Mouse (Mus musculus) G1E (cell line): Measurements from ENCODE around the gene Atp7b. TPM values are rescaled to one million over a fixed set of nuclear protein-coding genes. Genes with fewer than 3 reads are reported as not detected.

ENCODE experiments used
- ATAC-seq: 2 replicates; pipeline ENCODE4 v1.8.0; 2016; ENCODE audit warnings: mild to moderate bottlenecking; ENCODE audit not compliant: insufficient number of reproducible peaks, poor library complexity, low FRiP score, severe bottlenecking; ENCODE audit errors: extremely low read depth
- DNase-seq: peaks from one replicate; pipeline ENCODE4 v3.0.0; 2012; ENCODE audit warnings: low spot score
- H3K27me3 ChIP-seq: 2 replicates; pipeline ENCODE4 v1.6.1; 2012; ENCODE audit warnings: mild to moderate bottlenecking, low read length, inconsistent platforms; ENCODE audit not compliant: insufficient read depth
- H3K36me3 ChIP-seq: replicated peaks from 2 replicates; pipeline ENCODE3; 2012; ENCODE audit warnings: mild to moderate bottlenecking, inconsistent platforms
- H3K4me1 ChIP-seq: 2 replicates; pipeline ENCODE4 v1.6.1; 2012; ENCODE audit warnings: low read depth, low read length, inconsistent platforms, mixed read lengths; ENCODE audit not compliant: insufficient read depth
- H3K4me3 ChIP-seq: 2 replicates; pipeline ENCODE4 v1.5.1; 2012; ENCODE audit warnings: low read depth, mild to moderate bottlenecking, inconsistent platforms, low read length, moderate library complexity, mixed read lengths
- H3K9me3 ChIP-seq: replicated peaks from 2 replicates; pipeline ENCODE4 v1.6.1; 2012; ENCODE audit warnings: inconsistent platforms
- CTCF ChIP-seq: IDR thresholded peaks from 2 replicates; pipeline ENCODE4 v1.5.1; 2012; ENCODE audit warnings: low read depth, low read length, inconsistent platforms, mixed read lengths
- GATA1 ChIP-seq: IDR thresholded peaks from 2 replicates; pipeline ENCODE4 v1.6.1; 2012; ENCODE audit warnings: borderline replicate concordance, low read length, inconsistent platforms, mixed read lengths
- GATA2 ChIP-seq: IDR thresholded peaks from 2 replicates; pipeline ENCODE4 v1.6.1; 2012; ENCODE audit warnings: low read depth, low read length, inconsistent platforms, borderline replicate concordance
- POLR2AphosphoS5 ChIP-seq: IDR thresholded peaks from 2 replicates; pipeline ENCODE4 v1.6.1; 2012; ENCODE audit warnings: low read depth, low read length, inconsistent platforms; ENCODE audit not compliant: insufficient replicate concordance
- TAL1 ChIP-seq: conservative IDR thresholded peaks from 2 replicates; pipeline ENCODE4 v1.6.1; 2012; ENCODE audit warnings: low read depth, low read length, inconsistent platforms, mixed read lengths
- polyA plus RNA-seq: library from polyadenylated mRNA; stranded (reverse); fragments of >175 nt; gene quantifications from 2 replicates; pipeline ENCODE4 v1.2.3, GENCODE M21; 2012
- total RNA-seq, 2 experiments: library from RNA; stranded (forward) in 1 of 2; stranded (reverse) in 1 of 2; fragments of 200-1000 nt in 1 of 2; fragments of >200 nt in 1 of 2; fragmentation: Nextera tagmentation in 1 of 2; gene quantifications; 2 replicates each; pipeline ENCODE4 v1.2.3; 2014 to 2017

Gene Atp7b
- total and polyA plus RNA-seq, 3 experiments, result 6.1 to 18.9 (median 6.6) TPM

DNA sequence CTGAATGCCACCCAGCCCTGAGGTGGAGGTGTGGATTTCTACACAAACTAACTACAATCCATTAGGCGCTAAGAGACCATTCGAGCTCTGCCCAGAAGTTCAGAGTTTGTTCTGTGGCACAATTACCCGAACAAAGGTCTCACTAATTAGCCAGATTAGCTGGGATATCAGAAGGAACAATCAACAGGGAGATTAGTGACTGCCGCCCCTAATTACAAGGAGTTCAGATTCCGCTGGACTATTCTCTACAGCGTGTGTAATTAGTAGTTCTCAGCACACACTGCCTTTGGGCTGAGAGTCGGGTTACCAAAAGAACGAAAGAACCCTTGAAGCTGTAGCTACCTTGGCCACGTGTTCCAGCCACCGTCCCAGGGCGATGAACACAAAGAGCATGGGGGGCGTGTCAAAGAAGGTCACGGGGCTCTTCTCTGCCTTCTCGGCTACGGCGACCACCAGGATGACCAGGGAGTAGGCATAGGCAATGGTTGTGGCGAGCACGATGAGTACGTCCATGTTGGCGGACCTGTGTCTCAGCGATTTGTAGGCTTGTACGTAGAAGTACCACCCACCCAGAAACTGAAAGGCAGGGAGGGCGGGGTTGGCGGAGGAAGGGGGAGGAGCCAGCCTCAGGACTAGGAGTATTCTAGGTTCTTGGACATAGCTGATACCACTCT is 46.9 kb downstream of the Atp7b start:
- ATAC-seq, result no peak
- Histone ChIP-seq H3K4me3 (no peak overlapping the region), H3K4me1 (no peaks in the 10 kb centered on the region), H3K9me3 (no peaks in the 10 kb centered on the region), H3K36me3 (peaks cover 99% of the 10 kb centered on the region), H3K27me3 (no peaks in the 10 kb centered on the region)
- no peak for DNase-seq
- TF ChIP-seq TAL1 (no peak), CTCF (no peak), POLR2AphosphoS5 (no peak), GATA1 (no peak), GATA2 (no peak)

DNA sequence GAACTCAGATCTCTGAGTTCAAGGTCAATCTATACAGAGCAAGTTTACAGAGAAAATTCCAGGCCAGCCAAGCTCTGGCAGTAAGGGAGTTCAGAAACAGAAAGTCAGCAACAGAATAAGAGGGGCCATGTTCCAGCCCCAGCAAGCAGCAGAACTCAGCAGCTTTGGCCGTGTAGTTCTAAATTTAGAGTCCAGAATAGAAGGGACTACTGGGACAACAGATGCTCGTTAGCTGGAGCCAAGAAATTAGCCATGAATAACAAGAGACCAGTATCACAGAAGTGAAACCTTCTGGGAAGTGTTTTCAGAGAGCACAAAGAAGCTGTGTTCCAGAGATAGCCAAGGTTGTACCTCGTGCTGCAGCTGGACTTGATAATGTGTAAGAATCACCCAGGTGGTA is 50.7 kb downstream of the Atp7b start:
- ATAC-seq, result no peak
- Histone ChIP-seq H3K4me1 (no peaks in the 10 kb centered on the region), H3K27me3 (no peaks in the 10 kb centered on the region), H3K4me3 (no peak overlapping the region), H3K36me3 (peaks cover 96% of the 10 kb centered on the region), H3K9me3 (no peaks in the 10 kb centered on the region)
- no peak for TF ChIP-seq POLR2AphosphoS5
- no peak for TF ChIP-seq CTCF
- no peak for TF ChIP-seq TAL1
- no peak for TF ChIP-seq GATA2
- no peak for TF ChIP-seq GATA1
- no peak for DNase-seq

GRCm38 (mm10) chr8:22006423-22006822 is 53.7 kb downstream of the Atp7b start:
- H3K9me3 ChIP-seq, result no peaks in the 10 kb centered on the region
- ATAC-seq (no peak), DNase-seq (no peak)
- H3K4me1 ChIP-seq, result no peaks in the 10 kb centered on the region
- no peak overlapping the region for H3K4me3 ChIP-seq
- H3K36me3 ChIP-seq, result peaks cover 96% of the 10 kb centered on the region
- no peak for TF ChIP-seq TAL1
- no peak for TF ChIP-seq CTCF
- TF ChIP-seq GATA1, result no peak
- TF ChIP-seq POLR2AphosphoS5, result no peak
- no peak for TF ChIP-seq GATA2
- no peaks in the 10 kb centered on the region for H3K27me3 ChIP-seq

DNA sequence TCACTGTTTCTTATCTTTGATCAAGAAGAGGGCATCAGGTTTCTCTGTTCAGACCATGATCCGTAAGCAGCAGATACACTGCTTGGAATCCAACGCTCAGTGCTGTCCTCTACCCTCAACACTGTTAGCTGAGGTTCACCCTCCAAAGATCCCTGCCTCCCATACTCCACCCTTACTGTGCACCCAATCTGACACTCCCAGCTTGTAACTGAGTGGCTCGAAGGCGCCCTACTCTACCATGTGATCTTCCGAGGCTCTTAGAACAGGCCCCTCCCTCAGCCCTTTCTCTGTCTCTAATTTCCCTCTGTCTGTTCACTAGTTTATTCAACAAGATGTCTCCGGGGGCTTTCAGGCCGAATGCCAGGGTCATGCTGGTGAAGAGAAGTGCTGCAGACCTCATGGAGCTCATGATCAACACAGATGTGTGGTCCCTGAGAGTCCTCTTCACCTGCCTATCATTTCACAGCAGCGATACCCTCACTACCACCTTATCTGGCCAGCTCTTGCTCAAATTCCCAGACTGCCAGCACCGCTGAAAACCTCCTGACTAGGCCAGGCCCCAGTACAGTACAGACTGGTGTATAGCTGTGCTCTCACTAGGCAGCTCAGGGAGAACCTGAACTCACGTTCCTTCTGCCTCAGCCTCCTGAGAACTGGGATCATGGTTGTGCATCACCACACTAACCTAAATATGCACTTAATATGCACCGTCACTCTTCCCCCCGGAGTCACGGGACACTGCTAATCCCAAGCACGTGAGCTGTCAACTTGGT is 55.2 kb downstream of the Atp7b start:
- DNase-seq, result no peak
- no peaks in the 10 kb centered on the region for H3K4me1 ChIP-seq
- H3K4me3 ChIP-seq, result no peak overlapping the region
- H3K9me3 ChIP-seq, result no peaks in the 10 kb centered on the region
- H3K36me3 ChIP-seq, result peaks cover 94% of the 10 kb centered on the region
- no peak for ATAC-seq
- TF ChIP-seq TAL1 (no peak), GATA2 (no peak), GATA1 (no peak), POLR2AphosphoS5 (no peak), CTCF (no peak)
- no peaks in the 10 kb centered on the region for H3K27me3 ChIP-seq

- no peak for DNase-seq
- Histone ChIP-seq H3K27me3 (no peaks in the 10 kb centered on the region), H3K36me3 (peaks cover 78% of the 10 kb centered on the region), H3K4me1 (no peaks in the 10 kb centered on the region), H3K9me3 (no peaks in the 10 kb centered on the region), H3K4me3 (no peak overlapping the region)
- no peak for TF ChIP-seq CTCF
- no peak for TF ChIP-seq POLR2AphosphoS5
- no peak for TF ChIP-seq GATA1
- no peak for TF ChIP-seq TAL1
- no peak for TF ChIP-seq GATA2
- no peak for ATAC-seq
Measured at GRCm38 (mm10) chr8:21995181-21995580, 64.9 kb downstream of the Atp7b start.

- no peaks in the 10 kb centered on the region for H3K4me1 ChIP-seq
- ATAC-seq, result no peak
- TF ChIP-seq TAL1 (no peak), CTCF (no peak), GATA1 (no peak), GATA2 (no peak)
- peaks cover 56% of the 10 kb centered on the region for H3K36me3 ChIP-seq
- DNase-seq, result no peak
- H3K9me3 ChIP-seq, result no peaks in the 10 kb centered on the region
- H3K27me3 ChIP-seq, result no peaks in the 10 kb centered on the region
- H3K4me3 ChIP-seq, result no peak overlapping the region
Measured at GRCm38 (mm10) chr8:21992184-21992583, 67.9 kb downstream of the Atp7b start.
